Mouse (Mus musculus) mouse embryonic stem cell (cell line): ENCODE results near the gene Terb2.

ENCODE experiments used
- in situ Hi-C, 2 experiments: fragments of 300-500 bp; cut with MboI; formaldehyde crosslinking; loops; 1 replicate in 1 of 2; 3 replicates in 1 of 2; pipeline ENCODE4 v1.14.3; 2019 to 2020; ENCODE audit warnings: low sequenced_read_pairs in 2 of 2, low pct_unique_long_range_greater_than_20kb in 1 of 2, mixed read lengths in 1 of 2; ENCODE audit not compliant: unreplicated experiment in 1 of 2

Gene Terb2

DNA sequence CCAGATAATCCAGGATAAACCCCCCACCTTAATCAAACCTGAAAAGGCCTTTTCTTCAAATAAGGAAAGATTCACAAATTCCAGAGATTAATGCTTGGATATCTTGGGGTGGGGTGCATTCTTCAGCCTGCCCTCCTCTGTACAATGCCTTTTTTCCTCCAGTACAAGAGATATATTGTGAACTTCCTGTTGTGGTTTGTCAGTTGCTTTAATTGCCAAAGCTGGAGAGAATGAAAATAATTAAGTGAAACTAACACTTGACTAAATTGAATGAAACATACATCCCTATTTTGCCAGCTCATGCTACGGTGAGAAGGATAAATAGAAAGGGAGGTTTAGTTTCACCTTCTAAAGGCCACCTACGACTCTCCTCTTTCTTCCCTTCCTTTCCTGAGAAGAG lies 32.2 kb downstream of the Terb2 start:
- in situ Hi-C loops, result no loop called here

DNA sequence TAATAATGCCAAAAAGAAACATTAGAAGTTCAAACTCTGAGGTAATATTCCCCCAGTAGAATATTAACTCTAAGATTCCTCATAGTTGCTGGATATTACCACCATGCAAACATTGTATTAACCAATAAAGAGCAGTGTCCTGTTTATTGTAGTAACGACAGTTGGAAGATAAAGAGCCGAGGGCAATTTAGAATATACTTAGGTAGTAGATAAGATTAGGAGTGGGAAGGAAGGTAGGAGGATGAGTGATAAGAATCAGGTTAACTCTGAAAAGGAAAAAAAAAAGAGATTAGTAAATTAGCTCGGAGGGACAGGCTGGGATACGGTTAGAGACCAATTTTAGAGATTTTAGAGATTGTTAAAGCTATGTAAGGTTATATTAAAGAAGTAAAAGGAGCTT lies 35.3 kb downstream of the Terb2 start:
- in situ Hi-C loops, result no loop called here

DNA sequence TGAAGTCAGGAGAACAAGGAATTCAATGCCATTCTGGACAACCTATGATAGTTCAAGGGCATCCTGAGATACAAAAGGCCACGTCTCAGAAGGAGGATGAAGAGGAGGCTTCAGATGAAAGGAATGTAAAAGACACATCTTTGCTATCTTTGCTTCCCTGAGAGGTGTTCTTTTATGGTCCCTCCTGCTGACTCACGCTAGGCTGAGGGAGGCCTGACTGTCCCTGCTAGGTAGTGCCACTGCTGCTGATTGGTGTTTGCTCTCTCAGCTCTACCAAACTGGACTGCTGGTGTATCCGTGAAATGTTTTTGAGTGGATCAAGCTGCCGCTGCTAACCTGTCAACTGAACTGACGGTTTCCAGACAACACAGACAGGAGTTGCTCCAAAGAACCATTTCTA lies 35.7 kb downstream of the Terb2 start:
- in situ Hi-C loops, result no loop called here

DNA sequence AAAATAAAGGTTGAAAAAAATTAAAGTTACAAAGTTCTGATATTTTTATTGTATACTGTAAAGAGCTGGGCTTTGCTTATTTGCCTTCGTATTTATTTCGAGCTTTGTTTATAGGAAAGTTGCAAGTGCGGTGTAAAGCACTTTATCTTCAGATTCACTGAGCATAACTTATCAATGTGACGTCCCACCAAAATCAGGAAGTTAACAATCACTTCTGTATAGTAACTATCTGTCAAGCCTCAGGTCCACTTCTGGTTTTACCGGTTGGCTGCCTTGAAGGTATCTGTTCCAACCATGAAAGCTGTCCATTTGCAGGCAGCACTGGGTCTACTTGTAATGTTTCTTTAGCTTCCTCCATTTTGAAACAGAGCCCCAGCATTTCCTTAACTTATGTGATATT lies 36.2 kb downstream of the Terb2 start:
- in situ Hi-C loops, result no loop called here

DNA sequence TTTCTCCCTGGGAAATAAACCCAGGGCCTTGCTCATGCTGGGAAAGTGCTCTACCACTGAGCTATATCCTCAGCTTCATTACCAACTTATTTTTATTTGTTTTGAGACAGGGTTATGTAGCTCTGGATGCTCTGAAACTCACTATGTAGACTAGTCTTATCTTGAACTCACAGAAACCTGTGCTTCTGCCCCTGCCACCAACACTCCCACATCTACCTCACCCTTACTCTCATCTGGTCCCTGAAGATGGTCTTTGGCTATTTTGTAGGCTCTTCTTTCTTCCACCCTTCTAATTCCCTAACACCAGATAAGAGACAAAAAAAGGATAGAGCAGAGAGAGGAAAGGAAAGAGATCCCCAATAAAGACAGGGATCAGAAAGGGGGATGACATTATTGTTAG lies 37.6 kb downstream of the Terb2 start:
- in situ Hi-C loops, result no loop called here

DNA sequence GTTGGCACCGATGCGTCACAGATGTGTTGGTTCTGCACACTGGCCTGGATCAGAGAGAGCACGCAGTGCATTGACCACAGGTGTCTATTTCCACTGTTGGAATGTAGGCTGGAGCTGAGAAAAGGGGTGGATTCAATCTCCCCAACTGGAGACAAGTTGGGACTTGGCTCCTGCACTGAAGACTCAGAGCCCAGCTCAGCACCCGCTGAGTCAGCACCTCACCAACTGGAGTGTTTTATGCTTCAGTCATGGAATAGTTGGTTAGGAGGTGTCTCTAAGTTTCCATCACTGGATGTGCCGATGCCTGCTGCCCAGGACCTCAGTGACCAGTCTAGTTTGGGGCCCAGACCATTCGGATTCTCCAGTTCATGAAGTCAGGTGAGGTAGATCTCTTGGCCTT lies 44.3 kb downstream of the Terb2 start:
- in situ Hi-C loops, result no loop called here

DNA sequence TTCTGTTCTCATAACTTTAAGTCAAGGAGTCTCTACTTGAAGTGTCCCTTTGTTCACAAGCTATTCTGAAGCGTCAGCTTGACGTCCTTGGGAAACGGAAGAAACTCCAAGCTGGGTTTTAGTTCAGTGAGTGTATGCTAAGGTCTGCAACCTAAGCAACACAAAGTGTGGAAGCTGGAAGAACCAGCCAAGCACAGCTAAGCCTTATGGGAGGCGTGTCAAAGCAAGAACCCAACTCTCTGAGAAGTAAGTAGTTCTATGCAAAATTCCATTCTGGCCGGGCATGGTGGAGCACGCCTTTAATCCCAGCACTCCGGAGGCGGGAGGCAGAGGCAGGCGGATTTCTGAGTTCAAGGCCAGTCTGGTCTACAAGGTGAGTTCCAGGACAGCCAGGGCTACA lies 45.5 kb downstream of the Terb2 start:
- in situ Hi-C loops, result no loop called here

DNA sequence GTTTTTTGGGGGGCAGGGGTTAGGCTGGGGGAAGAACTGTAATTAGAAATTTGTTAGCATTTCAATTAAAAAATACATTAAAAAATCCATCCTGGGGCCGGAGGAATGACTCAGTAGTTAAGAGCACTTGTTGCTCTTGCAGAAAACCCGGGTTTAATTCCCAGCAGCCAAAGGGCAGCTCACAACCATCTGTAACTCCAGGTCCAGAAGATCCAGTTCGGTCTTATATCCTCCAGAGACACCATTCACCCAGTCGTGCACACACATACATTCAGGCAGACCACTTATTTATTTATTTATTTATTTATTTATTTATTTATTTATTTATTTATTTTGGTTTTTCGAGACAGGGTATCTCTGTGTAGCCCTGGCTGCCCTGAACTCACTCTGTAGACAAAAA lies 47.3 kb downstream of the Terb2 start:
- in situ Hi-C loops, result no loop called here

DNA sequence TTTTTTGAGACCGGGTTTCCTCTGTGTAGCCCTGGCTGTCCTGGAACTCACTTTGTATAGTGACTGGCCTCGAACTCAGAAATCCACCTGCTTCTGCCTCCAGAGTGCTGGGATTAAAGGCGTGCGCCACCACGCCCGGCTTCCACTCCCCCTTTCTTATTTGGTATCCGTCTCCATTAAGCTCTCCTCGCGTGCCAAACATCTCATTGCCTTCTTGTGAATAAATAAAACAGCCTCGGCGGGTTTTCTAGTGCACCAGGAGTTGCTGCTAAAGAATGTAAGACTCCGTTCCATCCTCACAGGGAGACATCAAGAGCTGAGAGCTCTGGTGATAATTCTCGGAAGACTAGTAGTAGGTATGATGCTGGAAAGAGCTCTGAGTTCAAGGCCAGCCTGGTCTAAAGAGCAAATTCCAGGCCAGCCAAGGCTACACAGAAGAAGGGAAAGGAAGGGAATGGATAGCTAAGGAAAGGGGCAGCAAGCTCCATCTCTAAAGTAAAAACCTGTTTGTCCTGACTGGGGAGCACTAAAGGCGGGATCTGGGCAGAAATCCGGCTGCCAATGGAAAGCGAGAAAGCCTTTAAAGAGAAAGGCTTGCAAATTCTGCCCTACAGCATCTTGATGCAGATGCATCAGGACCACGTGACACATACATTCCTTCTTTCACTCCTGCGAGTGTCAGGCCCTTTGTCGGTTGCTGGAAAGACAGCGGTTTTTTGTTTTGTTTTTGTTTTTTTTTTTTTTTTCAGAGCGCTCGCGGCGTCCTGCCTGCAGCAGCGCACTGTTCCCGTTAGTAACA lies 47.9 kb downstream of the Terb2 start:
- in situ Hi-C loops, result no loop called here

DNA sequence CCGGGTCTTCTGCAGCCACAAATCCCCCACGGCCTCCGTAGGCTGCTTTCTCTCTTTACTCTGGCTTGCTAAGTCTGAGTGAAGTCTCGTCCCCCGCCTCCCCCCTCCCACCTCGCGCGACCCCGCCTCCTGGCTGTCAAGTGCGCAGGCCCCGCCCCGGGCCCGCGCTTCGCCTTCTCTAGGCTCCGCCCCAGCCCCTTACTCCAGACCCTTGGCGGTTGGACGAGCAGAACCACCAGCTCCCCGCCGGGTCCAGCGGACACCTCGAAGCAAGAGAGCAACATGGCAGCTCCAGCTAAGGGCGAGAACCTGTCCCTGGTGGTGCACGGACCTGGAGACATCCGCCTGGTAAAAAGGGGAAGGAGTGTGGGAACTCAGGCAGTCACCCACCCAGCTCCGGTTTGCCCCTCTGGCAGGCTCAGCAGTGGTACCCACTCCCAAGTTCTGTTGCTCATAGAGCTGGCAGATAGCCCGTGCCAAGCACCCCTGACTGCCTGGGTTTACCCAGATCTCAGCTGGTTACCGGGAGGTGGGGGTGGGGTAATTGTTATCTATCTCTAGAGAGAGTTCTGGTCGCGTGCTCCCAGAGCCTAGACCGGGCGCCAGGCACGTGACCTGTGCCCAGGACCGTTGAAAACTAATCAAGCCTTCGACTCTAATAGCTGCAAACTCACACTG lies 48.7 kb downstream of the Terb2 start, which contains the start of gene Sord:
Sord (plus strand) TSS at position 139 of the 678 bp plus-strand sequence.
- in situ Hi-C loops, result no loop called here

DNA sequence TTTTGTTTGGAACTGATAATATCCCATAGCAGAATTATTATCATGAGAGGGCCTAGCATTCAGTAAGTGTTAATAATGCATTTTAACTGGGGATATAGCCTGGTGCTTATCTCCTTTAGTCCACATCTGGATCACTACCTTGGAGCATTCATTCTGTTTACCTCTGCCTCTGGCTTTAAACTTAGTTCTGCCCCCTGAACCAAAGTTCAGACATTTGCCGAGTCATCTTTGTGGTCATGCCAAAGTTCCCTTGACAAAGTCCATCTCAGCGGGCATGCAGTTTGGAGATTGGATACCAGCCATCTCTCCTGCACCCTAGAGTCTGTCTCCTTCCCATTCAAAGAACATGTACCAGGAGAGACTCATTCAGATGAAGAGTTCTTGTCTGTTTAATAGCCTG lies 49.4 kb downstream of the Terb2 start:
- in situ Hi-C loops, result no loop called here

DNA sequence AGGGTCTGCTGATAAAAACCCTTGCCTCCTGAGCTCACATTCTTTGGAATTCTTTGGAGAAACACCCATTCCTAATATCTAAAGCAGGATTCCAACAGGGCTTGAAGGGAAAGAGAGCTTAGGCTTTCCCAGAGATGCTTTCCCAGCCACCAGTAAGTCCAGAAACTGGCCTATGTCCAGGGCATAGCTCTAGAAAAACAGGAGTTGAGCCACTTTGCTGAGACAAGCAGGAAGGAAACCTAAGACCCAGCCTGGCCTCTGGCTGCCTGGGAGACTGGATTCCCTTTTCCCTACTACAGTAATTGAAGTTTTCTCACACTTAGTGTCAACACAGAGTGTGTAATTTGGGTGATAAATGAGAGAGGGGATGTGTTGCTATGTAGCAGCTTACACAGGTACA lies 50.2 kb downstream of the Terb2 start:
- in situ Hi-C loops, result no loop called here

DNA sequence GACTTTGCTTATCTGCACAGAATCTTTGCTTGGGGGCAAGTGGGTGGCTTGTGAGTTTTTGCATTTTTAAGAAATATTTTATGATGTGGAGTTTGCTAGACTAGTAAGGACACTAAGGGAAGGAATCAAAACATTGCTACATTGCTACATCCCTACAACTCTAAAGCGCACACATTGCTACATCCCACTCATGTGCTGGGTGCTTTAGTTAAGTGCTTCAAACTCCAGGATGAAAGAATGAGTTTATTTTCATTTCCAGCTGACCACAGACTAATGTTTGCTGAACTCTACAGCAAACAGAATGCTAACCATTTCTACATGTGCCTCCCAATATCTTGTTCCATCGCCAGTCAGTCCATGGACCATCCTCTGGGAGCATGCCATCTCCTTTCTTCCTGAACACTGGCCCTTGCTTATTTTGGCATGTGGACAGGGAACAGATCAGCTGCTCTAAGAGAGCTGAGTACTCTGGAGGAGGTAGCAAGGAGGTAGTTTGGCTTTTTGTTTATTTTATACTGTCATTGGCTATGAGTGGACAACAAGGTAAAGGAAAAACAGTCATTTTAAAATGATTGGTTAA lies 51.9 kb downstream of the Terb2 start:
- in situ Hi-C loops, result no loop called here

DNA sequence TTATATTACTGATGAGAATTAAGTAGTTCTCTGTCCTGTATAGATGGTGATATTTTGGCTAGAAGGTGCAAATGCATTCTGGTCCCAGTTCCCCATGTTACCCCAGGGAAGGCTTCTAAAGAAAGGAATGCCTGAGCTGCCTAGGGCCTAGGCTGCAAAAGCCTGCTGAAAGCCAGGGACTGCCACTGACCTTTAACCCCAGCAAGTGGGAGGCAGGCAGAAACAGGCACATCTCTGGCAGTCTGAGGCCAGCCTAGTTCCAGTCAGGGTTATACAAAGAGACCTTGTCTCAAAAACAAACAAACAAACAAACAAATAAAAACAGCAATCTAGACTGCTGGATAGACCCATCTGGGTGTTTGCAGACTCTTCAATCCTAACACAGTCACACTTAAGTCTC lies 54.7 kb downstream of the Terb2 start:
- in situ Hi-C loops, result no loop called here

DNA sequence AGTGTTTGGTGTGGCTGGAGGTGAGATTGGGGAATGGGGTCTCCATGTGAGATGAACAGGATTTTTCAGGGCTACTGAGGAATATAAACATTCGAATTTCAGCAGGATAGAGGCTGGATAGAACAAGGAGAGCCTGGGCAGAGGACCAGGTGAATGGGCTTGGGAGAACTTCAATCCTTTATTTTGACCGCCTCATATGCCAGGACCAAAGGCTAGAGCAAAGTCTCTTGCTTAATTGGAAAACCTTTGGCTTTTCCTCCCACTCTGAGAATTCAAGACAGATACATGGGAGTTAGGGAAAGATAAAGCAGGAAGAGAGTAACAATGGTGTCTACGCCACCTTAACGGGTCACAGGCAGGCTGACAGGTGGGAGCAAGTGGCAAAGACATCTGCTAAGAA lies 55.2 kb downstream of the Terb2 start:
- in situ Hi-C loops, result no loop called here

DNA sequence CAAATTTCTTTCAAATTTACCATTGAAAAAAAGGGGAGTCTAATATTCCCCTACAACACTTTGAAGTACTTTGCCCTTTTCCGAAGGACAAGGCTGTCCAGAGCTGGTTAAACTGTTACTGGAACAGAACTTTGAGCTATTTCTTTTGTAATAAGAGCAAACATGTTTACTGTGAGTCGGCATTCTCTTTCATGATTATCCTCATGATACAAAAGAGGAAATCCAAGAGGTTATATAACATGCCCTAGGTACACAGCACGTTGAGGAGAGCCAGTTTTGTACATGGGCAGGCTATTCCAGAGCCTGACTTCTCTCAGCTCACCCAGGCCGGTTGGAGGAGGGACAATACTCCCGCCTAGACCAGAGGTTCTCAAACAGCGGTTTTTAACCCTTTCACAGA lies 55.9 kb downstream of the Terb2 start:
- in situ Hi-C loops, result no loop called here

DNA sequence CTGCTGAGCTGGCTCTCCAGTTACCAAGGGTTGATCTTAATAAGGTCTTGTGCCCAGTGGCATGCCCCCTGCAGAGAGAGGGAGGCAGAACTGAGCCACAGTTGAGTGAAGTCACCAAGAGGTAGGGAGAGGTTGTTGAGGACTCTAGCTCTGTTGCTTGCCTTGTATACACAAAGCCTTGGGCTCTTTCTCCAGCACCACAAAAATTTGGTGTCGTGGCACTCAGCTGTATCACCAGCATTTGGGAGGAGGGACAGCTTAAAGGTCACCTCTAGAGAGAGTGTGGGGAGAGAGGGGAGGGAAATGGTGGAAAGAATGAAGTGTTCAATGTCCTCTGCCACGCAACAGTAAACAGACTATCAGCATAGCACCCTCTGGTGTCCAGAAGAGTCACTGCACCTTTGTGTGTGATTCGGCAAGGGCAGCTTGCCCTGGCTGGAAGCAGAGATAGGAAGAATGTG lies 57.6 kb downstream of the Terb2 start:
- in situ Hi-C loops, result no loop called here

DNA sequence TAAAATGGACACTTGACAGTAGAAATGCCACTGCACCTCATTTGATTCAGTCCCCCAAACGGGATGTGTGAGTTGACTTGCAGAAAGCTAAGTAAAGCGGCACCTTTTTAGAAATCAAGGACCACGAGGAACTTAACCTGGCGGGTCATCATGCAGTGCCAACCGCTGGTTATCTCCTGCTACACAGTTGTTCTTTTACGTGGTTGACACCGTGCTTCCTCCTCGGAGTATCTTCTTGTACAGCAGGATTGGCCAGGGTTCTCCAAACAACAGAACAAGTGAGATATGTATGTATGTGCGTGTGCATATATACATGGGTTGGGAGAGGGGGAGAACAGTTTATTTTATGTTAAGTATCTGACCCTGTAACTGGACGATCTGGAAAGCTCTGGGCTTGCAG lies 61.7 kb downstream of the Terb2 start:
- in situ Hi-C loops, result no loop called here

DNA sequence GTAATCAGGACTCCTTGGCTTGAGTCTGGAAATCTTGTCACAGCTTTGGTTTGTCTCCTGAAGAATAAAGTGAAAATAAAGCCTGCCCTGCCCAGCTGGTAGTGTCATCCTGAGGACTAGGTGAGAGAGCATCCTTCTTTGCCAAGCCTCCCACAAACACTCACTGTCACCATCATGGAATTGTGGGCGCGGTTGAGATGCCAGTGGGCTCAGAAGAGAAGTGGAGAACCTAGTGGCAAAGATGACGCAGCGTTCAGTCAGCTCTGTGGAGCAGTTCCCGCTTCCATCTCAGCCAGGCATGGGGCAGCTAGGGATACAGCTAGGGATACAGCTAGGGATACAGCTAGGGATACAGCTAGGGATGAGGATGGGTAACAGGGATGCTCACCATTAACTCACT lies 69.9 kb downstream of the Terb2 start:
- in situ Hi-C loops, result no loop called here
